Mouse (Mus musculus) mouse trophoblast stem cell (cell line): ENCODE results near the gene B4galt3.

Experiments used
- in situ Hi-C, 2 experiments: fragments of 300-500 bp; cut with MseI, MboI; formaldehyde crosslinking; loops; 2 replicates in 1 of 2; 3 replicates in 1 of 2; pipeline ENCODE4 v1.15.1; 2025

B4galt3 gene

GRCm38 (mm10) chr1:171269848-171270572, at the start of gene B4galt3:
Gene B4galt3 (plus strand): TSS chr1:171270328.
- in situ Hi-C loops = no loop called here

GRCm38 (mm10) chr1:171220871-171221270, 49.3 kb upstream of the B4galt3 start:
- in situ Hi-C loops = loop anchor here (5.0 to 10.0 kb wide), 2 partner anchors 104 to 106 kb away; partner anchors contain the start of gene Cfap126 (in 1 of the 2)

DNA sequence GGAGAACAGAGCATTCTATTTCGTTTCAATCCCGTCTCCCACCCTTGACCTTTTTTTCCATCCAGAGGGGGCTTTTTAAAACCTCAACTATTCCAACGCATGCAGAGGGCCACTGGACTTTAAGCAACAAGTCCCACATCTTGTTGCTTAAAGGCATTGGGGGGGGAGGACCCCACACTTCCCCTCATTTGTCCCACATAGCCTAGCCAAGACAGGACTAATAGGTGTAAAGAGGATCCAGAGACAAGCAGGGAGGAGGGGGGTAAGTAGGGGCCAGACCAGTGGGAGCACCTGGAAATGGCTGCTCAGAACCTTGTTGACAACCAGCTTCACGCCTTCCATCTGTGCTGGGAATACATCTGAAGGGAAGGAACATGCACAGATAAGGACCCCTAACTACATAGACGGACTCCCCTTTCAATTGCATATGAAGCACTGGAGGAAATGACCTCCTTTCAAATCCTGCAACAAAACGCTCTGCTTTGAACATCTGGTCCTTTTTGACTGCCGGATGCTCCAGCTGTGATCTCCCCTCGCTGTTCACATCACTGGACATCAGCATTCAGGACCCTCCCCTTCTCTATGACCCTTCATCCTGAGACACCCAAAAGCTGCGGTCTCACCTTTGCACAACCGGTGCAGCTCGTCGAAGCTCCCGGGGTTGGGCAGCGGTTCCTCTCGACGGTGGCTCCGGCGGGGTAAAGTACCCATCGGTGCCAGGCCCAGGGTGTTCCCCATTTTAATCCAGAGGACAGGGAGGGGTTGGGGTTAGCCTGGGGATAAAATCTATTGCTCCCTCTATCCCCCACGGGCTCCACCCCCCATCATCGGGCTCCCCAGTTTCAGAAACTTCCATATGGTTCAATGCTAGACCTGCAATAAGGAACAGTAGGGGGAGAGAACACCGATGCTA, 48.6 kb upstream of the B4galt3 start:
- in situ Hi-C loops = loop anchor here (5.0 to 10.0 kb wide), 2 partner anchors 104 to 107 kb away; partner anchors contain the start of gene Cfap126 (in 1 of the 2)

- in situ Hi-C loops = loop anchor here (5.0 to 10.0 kb wide), 2 partner anchors 105 to 108 kb away; partner anchors contain the start of gene Cfap126 (in 1 of the 2)
Measured at GRCm38 (mm10) chr1:171222238-171223155, 47.6 kb upstream of the B4galt3 start, which contains the start of gene Tomm40l. Gene Tomm40l (minus strand): TSS chr1:171222514.

DNA sequence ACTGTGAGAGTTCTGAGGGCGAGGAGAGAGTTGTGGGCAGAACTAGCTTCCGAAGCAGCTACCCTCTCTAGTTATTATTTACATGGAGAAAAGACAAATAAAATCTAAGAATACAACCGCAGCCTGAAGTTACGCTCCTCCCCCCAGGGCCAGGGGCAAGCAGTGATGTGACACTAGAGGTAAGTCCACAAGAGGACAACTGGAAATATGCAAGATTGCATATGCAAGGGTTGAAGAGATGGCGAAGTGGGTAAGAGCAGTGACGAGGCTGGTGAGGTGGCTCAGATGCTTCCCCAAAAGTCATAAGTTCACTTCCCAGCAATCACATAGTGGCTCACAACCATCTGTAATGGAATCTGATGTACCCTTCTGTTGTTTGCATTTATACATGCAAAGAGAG, 47.0 kb upstream of the B4galt3 start:
- in situ Hi-C loops = loop anchor here (5.0 to 10.0 kb wide), 2 partner anchors 106 to 108 kb away; partner anchors contain the start of gene Cfap126 (in 1 of the 2)

GRCm38 (mm10) chr1:171223796-171224195, 46.3 kb upstream of the B4galt3 start:
- in situ Hi-C loops = loop anchor here (5.0 to 10.0 kb wide), 2 partner anchors 106 to 109 kb away; partner anchors contain the start of gene Cfap126 (in 1 of the 2)

GRCm38 (mm10) chr1:171224857-171225256, 45.3 kb upstream of the B4galt3 start, which contains the start of gene Apoa2:
Gene Apoa2 (plus strand): TSS chr1:171225054.
- in situ Hi-C loops = loop anchor here (5.0 to 10.0 kb wide), 2 partner anchors 108 to 110 kb away; partner anchors contain the start of gene Cfap126 (in 1 of the 2)

DNA sequence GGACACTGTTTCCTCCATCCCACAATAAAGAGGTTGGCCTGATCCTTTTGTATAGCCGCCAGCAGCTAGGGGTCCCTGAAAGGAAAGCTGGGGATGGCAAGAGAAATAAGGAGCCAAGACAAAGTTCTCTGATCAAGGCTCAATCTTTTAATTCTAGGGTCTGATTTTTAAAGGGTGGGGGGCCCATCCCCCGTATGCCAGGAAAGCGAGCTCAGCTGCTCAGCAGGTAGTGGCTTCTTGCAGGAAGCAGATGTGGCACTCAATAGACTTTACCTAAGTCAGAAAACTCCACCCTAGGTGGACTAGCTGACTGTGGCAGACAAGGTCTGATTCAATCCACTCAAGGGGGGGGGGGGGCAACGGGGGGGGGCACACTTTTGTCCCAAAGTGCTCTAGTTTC, 43.3 kb upstream of the B4galt3 start:
- in situ Hi-C loops = loop anchor here in 1 of 2 experiments (10.0 kb wide), 1 partner anchor 112 kb away; the partner anchor contains the start of gene Cfap126

GRCm38 (mm10) chr1:171227879-171228278, 42.2 kb upstream of the B4galt3 start:
- in situ Hi-C loops = loop anchor here in 1 of 2 experiments (10.0 kb wide), 1 partner anchor 113 kb away; the partner anchor contains the start of gene Cfap126

DNA sequence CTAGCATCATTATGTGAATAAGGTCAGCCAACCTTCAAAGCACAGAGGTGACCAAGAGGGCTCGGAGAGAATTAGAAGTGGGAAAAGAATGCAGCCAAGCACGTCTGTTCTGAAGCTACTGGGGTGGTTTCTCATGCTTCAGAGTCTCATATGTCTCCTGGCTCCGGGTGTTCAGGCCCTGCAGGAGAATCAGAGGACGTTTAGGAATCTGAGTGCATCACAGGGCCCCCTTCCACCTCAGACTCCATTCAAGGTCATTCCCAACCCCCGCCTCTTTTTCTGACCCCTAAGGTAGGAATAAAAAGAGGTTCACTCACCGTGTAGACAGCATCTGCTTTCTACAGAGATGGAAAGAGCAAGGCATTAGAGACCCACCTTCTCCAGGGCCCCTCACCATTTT, 40.4 kb upstream of the B4galt3 start:
- in situ Hi-C loops = loop anchor here in 1 of 2 experiments (10.0 kb wide), 1 partner anchor 115 kb away; the partner anchor contains the start of gene Cfap126

DNA sequence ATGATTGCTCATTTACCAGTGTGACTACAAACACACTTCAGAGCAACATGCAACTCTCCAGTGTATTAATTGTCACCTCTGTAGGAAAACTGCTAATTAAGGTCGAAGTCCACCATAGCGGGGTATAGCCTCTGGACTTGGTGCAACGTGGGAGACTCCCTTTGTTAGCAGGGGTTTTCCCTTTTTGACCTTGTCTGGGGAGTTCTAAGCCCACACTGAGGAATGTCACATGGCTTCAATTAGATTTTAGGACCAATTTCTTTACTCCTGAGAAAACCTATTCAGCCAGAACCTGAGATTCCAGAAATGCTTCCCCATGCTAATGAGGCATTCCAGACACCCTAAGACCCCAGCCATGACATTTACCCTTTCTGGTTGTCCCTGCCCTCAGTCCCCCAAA, 39.9 kb upstream of the B4galt3 start:
- in situ Hi-C loops = no loop called here

- in situ Hi-C loops = no loop called here
Measured at GRCm38 (mm10) chr1:171231844-171232243, 38.3 kb upstream of the B4galt3 start.

- in situ Hi-C loops = no loop called here
Measured at GRCm38 (mm10) chr1:171232348-171232747, 37.8 kb upstream of the B4galt3 start.

DNA sequence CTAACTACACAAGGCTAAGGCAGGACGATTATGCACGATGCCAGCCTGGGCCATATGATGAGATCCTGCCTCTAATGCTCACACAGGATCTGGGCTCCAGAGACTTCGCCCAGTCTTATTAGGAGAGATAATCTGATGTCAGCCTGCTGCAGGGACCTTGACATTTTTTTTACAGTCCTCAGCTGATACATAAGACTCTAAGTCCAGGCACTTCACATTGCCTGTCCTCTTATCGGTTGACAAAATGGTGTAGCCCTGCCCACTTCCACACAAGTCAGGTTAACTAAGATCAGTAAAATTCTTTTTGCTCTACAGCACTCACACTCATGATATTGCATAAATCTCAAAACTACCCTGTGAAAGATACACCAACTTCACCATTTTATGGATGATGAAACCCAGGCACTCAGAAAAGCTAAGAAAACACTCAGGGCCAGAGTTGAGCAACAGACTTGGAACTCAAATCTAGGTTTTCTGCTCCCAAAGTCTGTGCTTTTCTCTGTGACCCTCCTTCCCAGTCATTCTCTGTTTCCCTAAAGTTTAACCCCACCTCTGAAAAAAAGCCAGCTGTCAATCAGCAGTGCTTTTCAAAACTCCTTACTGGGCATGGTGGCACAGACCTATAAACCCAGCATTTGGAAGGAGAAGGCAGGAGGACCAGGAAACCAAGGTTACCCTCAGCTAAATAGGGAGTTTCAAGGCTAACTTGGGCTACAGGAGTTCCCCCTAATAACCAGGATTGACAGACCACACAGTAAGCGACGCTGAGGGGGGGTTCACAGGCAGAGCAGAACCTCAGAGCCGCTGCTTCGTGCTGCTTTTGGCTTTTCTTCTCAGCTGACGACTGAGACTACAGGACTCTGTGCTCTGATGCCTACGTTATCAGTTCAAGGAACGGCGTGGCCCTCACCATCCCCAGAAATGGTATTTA, 37.1 kb upstream of the B4galt3 start:
- in situ Hi-C loops = no loop called here

GRCm38 (mm10) chr1:171234126-171234525, 36.0 kb upstream of the B4galt3 start, which contains the start of gene Fcer1g:
Gene Fcer1g (minus strand): TSS chr1:171234365.
- in situ Hi-C loops = no loop called here

- in situ Hi-C loops = no loop called here
Measured at GRCm38 (mm10) chr1:171234538-171234937, 35.6 kb upstream of the B4galt3 start.

DNA sequence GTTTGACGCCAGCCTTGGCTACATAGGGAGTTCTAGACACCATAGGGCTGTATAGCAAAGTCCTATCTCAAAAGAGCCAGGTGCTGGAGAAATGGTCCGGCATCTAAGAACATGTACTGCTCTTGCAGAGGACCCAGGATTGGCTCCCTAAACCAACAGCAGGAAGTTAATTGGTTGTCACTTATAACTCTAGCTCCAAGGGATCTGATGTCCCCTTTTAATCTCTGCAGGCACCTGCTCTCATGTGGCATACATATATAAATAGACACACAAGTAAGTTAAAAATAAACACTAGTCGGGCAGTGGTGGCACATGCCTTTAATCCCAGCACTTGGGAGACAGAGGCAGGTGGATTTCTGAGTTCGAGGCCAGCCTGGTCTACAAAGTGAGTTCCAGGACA, 34.3 kb upstream of the B4galt3 start:
- in situ Hi-C loops = no loop called here

- in situ Hi-C loops = no loop called here
Measured at GRCm38 (mm10) chr1:171237438-171237837, 32.7 kb upstream of the B4galt3 start.

DNA sequence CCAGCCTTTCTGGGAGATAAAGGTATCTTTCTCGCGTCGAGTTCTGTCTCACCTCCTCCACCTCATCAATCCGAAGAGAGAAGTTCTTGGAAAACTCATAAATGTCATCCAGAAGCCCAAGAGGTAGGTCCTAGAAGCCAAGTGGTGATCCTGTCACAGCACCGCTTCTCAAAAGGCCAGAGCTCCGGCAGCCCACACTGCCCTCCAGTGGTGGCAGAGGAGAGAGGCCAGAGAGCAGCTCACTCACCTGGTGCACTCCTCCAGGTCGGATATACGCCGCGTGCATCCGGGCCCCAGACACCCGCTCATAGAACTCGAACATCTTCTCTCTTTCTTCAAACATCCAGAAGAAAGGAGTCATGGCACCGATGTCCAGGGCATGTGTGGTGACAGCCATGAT, 31.7 kb upstream of the B4galt3 start:
- in situ Hi-C loops = no loop called here
